Mouse (Mus musculus) adrenal gland, adult 2 months (tissue): ENCODE measurements at regions not wholly inside any gene's neighbourhood (a gene's known extent, or its start where the extent isn't known, plus 50 kb on each side); places are given as distances from the start of the nearest gene placed in this dataset.
A peak's percentile ranks its signal among the peaks of the same experiment; 100 is the strongest.

Experiments used
- DNase-seq: peaks from one replicate; pipeline ENCODE4 v3.0.0; 2021

DNA sequence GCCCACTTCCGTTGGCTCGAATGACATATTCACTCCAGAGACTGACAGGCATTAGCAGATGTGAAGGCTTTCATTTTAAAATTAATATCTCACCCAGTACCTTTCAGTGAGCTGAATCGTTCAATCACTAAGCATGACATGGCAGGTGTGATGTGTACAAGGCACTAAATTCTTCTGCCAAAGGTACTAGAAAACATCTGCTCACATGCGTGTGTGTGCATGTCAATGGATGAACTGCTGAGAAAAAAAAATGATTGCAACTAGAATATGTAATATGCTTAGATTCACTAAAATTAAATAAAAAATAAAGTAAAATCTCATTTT lies 191.6 kb upstream of the Mageb18 start:
- DNase-seq: no peak

DNA sequence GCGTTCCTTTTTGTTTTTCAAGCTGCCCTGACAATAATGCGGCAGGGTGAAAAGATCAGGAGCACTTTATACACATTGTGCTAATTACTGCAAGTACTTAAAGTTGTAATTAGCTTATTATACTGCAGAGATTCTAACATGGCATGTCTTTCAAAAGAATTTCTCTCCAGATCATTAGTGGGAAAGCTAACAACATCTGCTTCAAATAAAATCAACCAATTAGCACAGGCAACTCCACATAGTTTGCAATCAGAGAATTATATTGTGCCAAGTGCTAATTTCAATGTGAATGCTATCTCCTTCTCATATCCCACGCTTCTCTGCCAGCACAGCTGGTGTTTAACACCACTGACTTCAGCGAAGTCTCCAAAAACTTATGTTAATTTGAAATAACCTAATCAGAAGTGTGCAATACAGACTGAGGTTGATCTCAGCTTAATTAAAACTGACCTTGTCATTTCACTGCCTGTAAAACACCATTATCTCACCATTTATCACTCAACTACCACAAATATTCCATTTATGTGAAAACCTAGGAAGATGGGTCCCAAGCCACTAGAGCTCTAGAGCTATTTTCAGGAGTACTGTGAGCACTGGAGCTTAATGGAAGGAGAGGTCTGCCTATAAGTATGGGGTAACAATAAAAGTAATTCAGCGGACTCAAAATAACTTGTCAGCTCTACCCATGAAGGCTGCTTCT lies 191.1 kb upstream of the Mageb18 start:
- DNase-seq: no peak

DNA sequence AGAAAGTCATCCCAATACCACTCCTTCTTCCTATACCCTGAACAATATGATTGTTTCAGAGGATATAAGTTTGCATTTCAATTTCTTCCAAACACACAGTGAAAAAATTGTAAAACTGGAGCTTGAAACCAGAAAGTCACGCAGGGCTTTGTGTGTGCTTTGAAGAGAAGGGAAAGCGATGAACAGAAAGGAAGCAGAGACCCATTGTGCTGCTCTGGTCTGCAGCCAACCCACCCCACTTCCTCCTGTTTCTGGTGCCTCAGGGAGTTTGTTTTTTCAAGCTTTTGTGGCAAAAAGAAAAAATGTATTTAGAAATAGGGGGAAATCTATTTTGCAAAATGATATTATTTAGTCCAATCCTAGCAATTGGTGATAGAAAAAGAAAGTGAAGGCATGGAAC lies 187.4 kb upstream of the Mageb18 start:
- no peak for DNase-seq

DNA sequence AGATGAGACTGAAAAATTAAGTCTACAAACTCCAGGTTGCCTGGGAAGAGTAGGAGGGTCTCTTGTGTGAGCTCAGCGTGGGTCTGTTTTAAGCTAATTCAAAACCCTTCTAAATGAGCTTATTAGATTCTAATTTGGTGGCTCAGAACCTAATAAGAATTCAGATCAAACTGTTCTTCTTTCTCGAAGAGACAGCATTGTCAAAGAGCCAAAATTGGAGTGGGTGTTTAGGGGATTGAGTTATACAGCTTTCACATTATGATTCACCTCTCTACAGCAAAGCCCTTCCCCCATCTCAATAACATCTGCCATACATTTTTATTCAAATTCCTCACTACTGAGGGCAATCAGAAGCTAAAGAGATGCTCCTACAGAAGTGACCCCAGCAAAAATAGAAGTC lies 140.7 kb upstream of the Mageb18 start:
- DNase-seq: no peak

DNA sequence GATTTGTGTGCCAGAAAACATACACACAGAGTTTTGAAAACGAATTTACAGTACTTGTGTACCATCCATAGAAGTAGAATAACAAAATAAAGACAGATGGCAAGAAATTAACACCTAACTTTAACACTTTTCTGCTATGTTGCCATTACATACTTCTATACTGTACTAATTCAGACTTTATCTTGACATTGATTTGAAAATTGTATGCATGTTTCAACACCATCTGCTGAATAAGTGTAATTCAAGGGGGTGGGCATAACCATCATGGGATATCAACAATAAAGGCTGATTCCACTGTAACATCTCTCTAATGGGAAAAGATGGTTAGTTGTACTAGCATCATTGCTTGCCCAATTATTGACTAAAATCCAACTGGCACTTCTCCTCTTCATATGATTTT lies 110.9 kb upstream of the Mageb18 start:
- DNase-seq: no peak

DNA sequence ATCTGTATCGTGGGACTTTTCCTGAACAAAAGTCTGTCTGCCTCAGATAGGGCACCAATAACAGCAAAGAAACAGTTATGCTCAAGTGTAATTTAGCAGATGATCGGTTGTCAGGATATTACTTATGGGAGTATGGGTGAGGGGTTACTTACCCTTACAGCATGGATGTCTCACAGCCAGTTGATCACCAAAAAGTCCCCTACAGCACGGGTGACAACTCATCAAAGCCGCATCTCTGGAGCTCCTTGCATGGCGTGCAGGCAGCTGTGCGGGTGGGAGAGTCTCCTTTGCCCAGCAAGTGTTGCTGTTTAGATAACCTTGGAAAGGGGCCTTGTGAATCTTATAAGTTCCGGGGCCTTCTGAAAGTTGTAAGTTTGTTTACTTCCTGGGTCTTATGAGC lies 80.4 kb upstream of the Mageb18 start:
- DNase-seq: no peak

DNA sequence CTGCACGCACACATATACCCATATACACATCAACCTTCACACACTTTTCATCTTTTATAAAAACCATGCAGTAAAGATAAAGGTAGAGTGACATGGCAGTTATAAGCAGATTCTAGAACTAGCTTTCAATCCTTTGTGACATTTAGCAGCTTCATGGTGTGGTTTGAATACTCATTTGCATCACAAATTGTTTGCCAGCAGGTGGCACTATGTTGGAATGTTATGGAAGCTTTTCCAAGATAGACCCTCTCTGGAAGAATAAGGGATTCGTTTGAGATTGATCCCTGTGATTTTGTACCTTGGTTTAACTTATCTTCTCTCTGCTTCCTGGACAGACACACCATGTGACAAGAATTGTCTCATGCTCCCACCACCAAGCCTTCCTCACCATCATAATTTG lies 61.8 kb upstream of the Mageb18 start:
- DNase-seq: peak; percentile 3
